Mouse (Mus musculus): ENCODE measurements around the gene Ypel3.

GRCm38 (mm10) chr7:126786142-126786541 is 9.4 kb downstream of the Ypel3 start:
- TF ChIP-seq POLR2A (IDR thresholded peaks at IDR 0.05; ENCODE audit: borderline replicate concordance, extremely low read depth, insufficient read depth, insufficient read length, poor library complexity, severe bottlenecking) (no peak), CTCF (IDR thresholded peaks at IDR 0.05; ENCODE audit: borderline replicate concordance, extremely low read depth, insufficient read depth, insufficient read length) (no peak)

Data from brain, embryonic 14.5 days (tissue).